Mouse (Mus musculus) neural tube, embryonic 13.5 days (tissue): Measurements from ENCODE around the gene Fbxl20. TPM values are rescaled to one million over a fixed set of nuclear protein-coding genes. Genes with fewer than 3 reads are reported as not detected.
A peak's percentile ranks its signal among the peaks of the same experiment; 100 is the strongest.

Experiments used
- ATAC-seq: fragments of 200-750 bp; cut with Nextera tagmentation; 2 replicates; pipeline ENCODE4 v1.8.0; 2017; ENCODE audit warnings: low read depth, mild to moderate bottlenecking, moderate TSS enrichment, moderate library complexity
- H3K27ac ChIP-seq: fragments of 300-500 bp; sonication (generic); replicated peaks from 2 replicates; pipeline ENCODE4 v1.5.1; 2015; ENCODE audit warnings: moderate library complexity, mild to moderate bottlenecking, inconsistent platforms
- H3K27me3 ChIP-seq: fragments of 300-500 bp; sonication (generic); 2 replicates; pipeline ENCODE4 v1.6.1; 2015; ENCODE audit warnings: mild to moderate bottlenecking, inconsistent platforms
- H3K36me3 ChIP-seq: fragments of 300-500 bp; sonication (generic); 2 replicates; pipeline ENCODE4 v1.6.1; 2015; ENCODE audit warnings: mild to moderate bottlenecking, inconsistent platforms
- H3K4me1 ChIP-seq: fragments of 300-500 bp; sonication (generic); replicated peaks from 2 replicates; pipeline ENCODE4 v1.6.1; 2015; ENCODE audit warnings: inconsistent platforms
- H3K4me2 ChIP-seq: fragments of 300-500 bp; sonication (generic); 2 replicates; pipeline ENCODE4 v1.6.1; 2015; ENCODE audit warnings: inconsistent platforms, mild to moderate bottlenecking, moderate library complexity
- H3K4me3 ChIP-seq: fragments of 300-500 bp; sonication (generic); 2 replicates; pipeline ENCODE4 v1.5.1; 2015; ENCODE audit warnings: mild to moderate bottlenecking, inconsistent platforms
- H3K9ac ChIP-seq: fragments of 300-500 bp; sonication (generic); 2 replicates; pipeline ENCODE4 v1.6.1; 2015; ENCODE audit warnings: moderate library complexity, mild to moderate bottlenecking, inconsistent platforms
- H3K9me3 ChIP-seq: fragments of 300-500 bp; sonication (generic); 2 replicates; pipeline ENCODE4 v1.6.1; 2016; ENCODE audit warnings: inconsistent platforms
- WGBS: fragments of 180-500 bp; shearing (Covaris S2); methylation state at CpG from one replicate; pipeline ENCODE4 v1.1.7; 2015; 5-methylcytosine and 5-hydroxymethylcytosine counted together
- polyA plus RNA-seq: library from polyadenylated mRNA; unstranded; fragments of >200 nt; fragmentation: Nextera tagmentation; extraction: Ambion mirVana; gene quantifications from 2 replicates; pipeline ENCODE4 v1.2.1, GENCODE M21; 2015

The Fbxl20 gene
- polyA plus RNA-seq, 1 experiment from 2014 or later = 28.5 TPM

DNA sequence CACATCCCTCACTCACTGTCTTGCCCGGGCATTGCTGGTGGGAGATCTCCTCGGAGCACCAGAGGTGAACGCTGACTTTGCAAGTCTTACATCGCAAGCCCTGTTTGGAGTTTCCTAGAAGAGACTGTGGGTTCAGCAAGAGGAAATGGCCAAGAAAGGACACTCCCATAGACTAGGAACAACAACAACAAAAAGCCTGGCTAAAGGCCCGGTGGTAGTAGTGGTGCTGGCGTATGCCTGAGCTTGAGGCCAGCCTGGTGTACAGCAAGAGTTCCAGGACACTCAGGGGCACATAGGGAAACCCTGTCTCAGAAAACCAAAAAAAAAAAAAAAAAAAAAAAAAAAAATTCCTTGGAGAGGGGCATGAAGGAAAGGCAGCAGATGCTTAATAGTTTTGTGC, 107.5 kb downstream of the Fbxl20 start:
- 86% methylated on average over 6 of the region's 6 CpGs for WGBS
- no peak overlapping the region for H3K9ac ChIP-seq
- peaks cover 20% of the 10 kb centered on the region for H3K36me3 ChIP-seq
- H3K4me3 ChIP-seq = no peak overlapping the region
- ATAC-seq = no peak
- H3K27me3 ChIP-seq = 0 out of 2 replicates have a peak, but pooled peaks cover 2% of the 10 kb centered on the region
- no peak overlapping the region for H3K4me2 ChIP-seq
- H3K9me3 ChIP-seq = no peaks in the 10 kb centered on the region
- H3K4me1 ChIP-seq = no peaks in the 10 kb centered on the region
- H3K27ac ChIP-seq = no peak overlapping the region

DNA sequence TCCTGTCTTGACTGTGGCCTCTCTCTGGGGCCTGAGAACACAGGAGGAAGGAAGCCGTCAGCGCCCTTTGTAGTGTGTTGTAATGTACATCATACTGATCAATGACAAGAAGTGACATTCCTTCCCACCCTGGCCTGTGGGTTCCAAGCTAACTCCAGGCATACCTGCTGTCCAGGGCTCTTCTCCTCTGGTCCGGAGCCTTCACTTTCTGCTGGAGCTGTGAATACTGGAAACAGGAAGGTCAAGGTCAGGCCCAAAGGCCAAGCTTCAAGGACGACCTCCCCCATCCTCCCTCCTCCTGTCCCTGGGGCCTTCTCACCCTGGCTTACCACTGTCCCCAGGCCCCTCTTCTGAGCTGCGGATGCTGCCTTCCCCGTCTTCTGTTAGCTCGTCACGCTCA, 109.2 kb downstream of the Fbxl20 start:
- no peak for ATAC-seq
- no peak overlapping the region for H3K4me3 ChIP-seq
- no peak overlapping the region for H3K4me2 ChIP-seq
- no peak overlapping the region for H3K27ac ChIP-seq
- H3K36me3 ChIP-seq = peaks cover 28% of the 10 kb centered on the region
- H3K9me3 ChIP-seq = no peaks in the 10 kb centered on the region
- peaks cover 7% of the 10 kb centered on the region for H3K4me1 ChIP-seq
- no peak overlapping the region for H3K9ac ChIP-seq
- WGBS = 67% methylated on average over 8 of the region's 8 CpGs
- H3K27me3 ChIP-seq = peaks cover 16% of the 10 kb centered on the region; the same call in 1 of the 2 replicates

DNA sequence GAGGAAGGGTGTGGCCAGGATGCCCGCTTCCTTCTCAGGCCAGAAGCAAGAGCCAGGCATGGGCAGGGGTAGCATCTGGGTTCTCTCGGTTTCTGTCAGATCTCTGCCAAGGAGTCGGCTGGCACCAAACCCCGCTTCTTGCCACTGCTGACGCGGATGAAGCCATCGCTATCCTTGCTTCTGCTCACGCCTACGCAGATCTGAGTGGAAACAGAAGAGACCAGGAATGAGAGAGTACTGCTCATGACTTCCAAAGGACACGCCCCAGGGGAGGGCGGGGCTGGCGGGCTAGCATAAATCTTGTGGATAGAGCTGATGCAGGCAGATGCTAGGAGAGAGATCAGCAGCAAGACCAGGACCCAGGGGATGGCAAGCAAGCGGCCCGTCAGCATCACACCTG, 112.3 kb downstream of the Fbxl20 start:
- Histone ChIP-seq H3K4me1 (peaks cover 24% of the 10 kb centered on the region), H3K36me3 (peaks cover 28% of the 10 kb centered on the region), H3K9me3 (no peaks in the 10 kb centered on the region), H3K4me3 (no peak overlapping the region), H3K27ac (no peak overlapping the region), H3K4me2 (no peak overlapping the region), H3K9ac (no peak overlapping the region), H3K27me3 (peaks cover 16% of the 10 kb centered on the region; the same call in 1 of the 2 replicates)
- WGBS = 60% methylated on average over 14 of the region's 14 CpGs
- ATAC-seq = no peak

DNA sequence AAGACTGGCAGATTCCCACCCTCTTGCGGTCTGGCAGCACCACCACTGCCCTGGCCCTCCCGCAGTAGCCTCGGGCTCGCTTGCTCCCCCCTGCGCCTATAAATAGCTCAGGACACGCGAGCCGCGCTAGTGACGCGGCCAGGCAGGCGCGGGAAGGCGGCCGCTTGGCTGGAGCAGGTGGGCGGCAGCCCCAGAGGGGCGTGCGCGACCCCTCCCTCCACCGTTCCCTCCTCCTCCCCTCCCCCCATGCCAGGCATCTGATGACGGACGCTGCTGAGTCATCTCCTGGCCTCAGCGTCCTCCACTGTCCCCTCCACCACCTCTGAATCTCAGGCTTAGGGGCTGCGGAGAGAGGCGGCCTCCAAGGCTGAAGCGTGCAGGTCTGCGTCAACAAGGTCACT, 114.2 kb downstream of the Fbxl20 start:
- ATAC-seq = peak; percentile 38; the same call in 1 of the 2 replicates
- Histone ChIP-seq H3K4me3 (peak overlapping the region; percentile 33), H3K27me3 (peaks cover 16% of the 10 kb centered on the region; the same call in 1 of the 2 replicates), H3K9ac (peak overlapping the region; percentile 69), H3K27ac (peak overlapping the region; percentile 77), H3K4me2 (peak overlapping the region; percentile 70), H3K36me3 (peaks cover 28% of the 10 kb centered on the region), H3K4me1 (peaks cover 28% of the 10 kb centered on the region), H3K9me3 (no peaks in the 10 kb centered on the region)
- under 1% methylated on average over 26 of the region's 27 CpGs for WGBS

DNA sequence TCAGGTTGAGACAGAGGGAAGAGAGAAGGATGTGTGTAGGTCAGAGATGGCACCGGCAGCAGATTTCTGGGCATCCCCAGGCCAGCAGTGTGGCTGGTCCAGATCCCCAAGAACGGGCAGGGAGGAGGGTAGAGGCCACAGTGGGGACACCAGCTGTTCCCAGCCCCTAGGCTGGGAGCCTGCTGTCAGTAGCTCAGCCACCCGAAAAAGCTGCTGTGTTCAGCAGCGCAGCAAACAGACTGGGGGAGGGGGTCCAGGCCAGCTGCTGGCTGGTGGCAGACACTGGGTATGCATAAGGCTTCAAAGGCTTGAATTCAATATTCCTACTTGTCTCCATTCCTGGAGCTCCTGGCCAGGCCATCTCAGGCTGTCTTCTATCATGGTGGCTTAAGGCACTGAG, 115.4 kb downstream of the Fbxl20 start:
- Histone ChIP-seq H3K4me1 (peaks cover 28% of the 10 kb centered on the region), H3K27me3 (peaks cover 16% of the 10 kb centered on the region; the same call in 1 of the 2 replicates), H3K9me3 (no peaks in the 10 kb centered on the region), H3K4me2 (no peak overlapping the region), H3K9ac (peak overlapping the region; percentile 4; the same call in 1 of the 2 replicates), H3K27ac (peak overlapping the region; percentile 77), H3K4me3 (no peak overlapping the region), H3K36me3 (peaks cover 33% of the 10 kb centered on the region)
- 0 out of 2 replicates have a peak, but pooled peaks have one; percentile 6 for ATAC-seq
- WGBS = 21% methylated on average over 4 of the region's 4 CpGs

DNA sequence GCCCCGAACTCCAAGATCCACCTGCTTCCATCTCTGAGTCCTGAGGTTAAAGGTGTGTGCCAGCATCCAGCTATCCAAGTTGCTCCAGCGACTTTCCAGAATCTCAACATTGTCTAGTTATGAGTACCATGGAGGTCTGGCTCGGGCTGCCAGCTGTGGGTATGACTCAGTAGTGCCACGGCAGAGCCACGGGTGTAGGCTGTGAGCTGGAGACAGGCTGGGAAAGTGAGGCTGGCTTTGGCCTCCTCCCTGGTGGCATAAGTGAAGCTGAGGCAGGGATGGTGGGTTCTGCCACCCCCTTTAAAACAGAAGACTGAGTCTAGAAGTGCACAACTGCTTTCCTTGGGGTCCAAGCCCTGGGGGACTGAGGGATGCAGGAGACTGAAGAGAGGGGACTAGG, 116.1 kb downstream of the Fbxl20 start:
- 90% methylated on average over 5 of the region's 5 CpGs for WGBS

More for the DNA sequence above, 116.1 kb downstream of the Fbxl20 start:
- ATAC-seq = no peak
- H3K9ac ChIP-seq = no peak overlapping the region
- H3K9me3 ChIP-seq = no peaks in the 10 kb centered on the region
- H3K4me3 ChIP-seq = no peak overlapping the region
- peaks cover 38% of the 10 kb centered on the region for H3K36me3 ChIP-seq
- H3K4me1 ChIP-seq = peaks cover 28% of the 10 kb centered on the region
- peaks cover 16% of the 10 kb centered on the region; the same call in 1 of the 2 replicates for H3K27me3 ChIP-seq
- H3K27ac ChIP-seq = no peak overlapping the region
- no peak overlapping the region for H3K4me2 ChIP-seq

Other genes with a start within 250 kb of the Fbxl20 start
- 0.71 and 0.74 TPM in 2 replicates for gene Plxdc1, start 164.0 kb downstream of the Fbxl20 start, polyA plus RNA-seq
- 5.9 and 8.4 TPM in 2 replicates for gene Arl5c, start 154.2 kb downstream of the Fbxl20 start, polyA plus RNA-seq
- gene Cacnb1, start 127.4 kb downstream of the Fbxl20 start, polyA plus RNA-seq = 50.0 and 52.1 TPM in 2 replicates
- 660 and 722 TPM in 2 replicates for gene Rpl19, start 123.7 kb downstream of the Fbxl20 start, polyA plus RNA-seq
- 12.5 and 13.9 TPM in 2 replicates for gene Stac2, start 96.9 kb downstream of the Fbxl20 start, polyA plus RNA-seq
- gene Med1, start 42.9 kb upstream of the Fbxl20 start, polyA plus RNA-seq = 60.1 and 66.1 TPM in 2 replicates
- 9.4 and 9.6 TPM in 2 replicates for gene Cdk12, start 52.7 kb upstream of the Fbxl20 start, polyA plus RNA-seq
- gene Neurod2, start 179.2 kb upstream of the Fbxl20 start, polyA plus RNA-seq = 26.4 and 27.0 TPM in 2 replicates
- 1.7 and 2.1 TPM in 2 replicates for gene Ppp1r1b, start 198.0 kb upstream of the Fbxl20 start, polyA plus RNA-seq
- 39.7 and 41.1 TPM in 2 replicates for gene Stard3, start 208.0 kb upstream of the Fbxl20 start, polyA plus RNA-seq
- 0.42 and 2.1 TPM in 2 replicates for gene Tcap, start 233.4 kb upstream of the Fbxl20 start, polyA plus RNA-seq
- gene Pnmt, start 236.0 kb upstream of the Fbxl20 start, polyA plus RNA-seq = 0.73 and 0.79 TPM in 2 replicates